Mouse (Mus musculus) gonadal fat pad, adult 2 months (tissue): ENCODE results near the gene Lhpp. TPM values are rescaled to one million over a fixed set of nuclear protein-coding genes. Genes with fewer than 3 reads are reported as not detected.
A peak's percentile ranks its signal among the peaks of the same experiment; 100 is the strongest.

Source experiments
- DNase-seq: peaks from one replicate; pipeline ENCODE4 v3.0.0-alpha.2; 2012; ENCODE audit warnings: low read depth
- polyA plus RNA-seq: library from polyadenylated mRNA; depleted of rRNA; stranded (reverse); fragments of >200 nt; gene quantifications from 2 replicates; pipeline ENCODE4 v1.2.3, GENCODE M21; 2012

Lhpp gene
- polyA plus RNA-seq, 1 experiment, result 22.1 TPM

DNA sequence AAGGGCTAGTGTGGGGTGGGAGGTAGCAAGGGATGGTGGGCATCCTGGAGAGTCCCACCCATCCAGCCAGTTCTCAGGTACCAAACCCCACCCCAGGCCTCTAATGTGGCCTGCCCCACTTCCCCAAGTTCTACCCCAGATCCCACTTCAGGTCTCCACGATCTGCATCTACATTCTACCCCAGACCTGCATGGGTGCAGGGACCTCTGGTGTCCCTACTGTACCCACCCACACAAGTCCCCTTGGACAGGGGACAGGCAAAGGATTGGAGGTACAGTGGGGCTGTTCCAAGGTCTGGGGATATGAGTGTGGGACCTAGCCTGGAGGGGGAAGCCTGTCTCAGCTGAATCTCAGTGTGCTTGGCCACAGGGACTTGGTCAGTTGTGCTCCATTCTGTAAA lies 71.4 kb downstream of the Lhpp start:
- DNase-seq, result no peak

GRCm38 (mm10) chr7:132682336-132682735 lies 71.9 kb downstream of the Lhpp start:
- no peak for DNase-seq

GRCm38 (mm10) chr7:132682901-132683300 lies 72.5 kb downstream of the Lhpp start:
- DNase-seq, result no peak

GRCm38 (mm10) chr7:132683923-132684322 lies 73.5 kb downstream of the Lhpp start:
- DNase-seq, result peak; percentile 82

DNA sequence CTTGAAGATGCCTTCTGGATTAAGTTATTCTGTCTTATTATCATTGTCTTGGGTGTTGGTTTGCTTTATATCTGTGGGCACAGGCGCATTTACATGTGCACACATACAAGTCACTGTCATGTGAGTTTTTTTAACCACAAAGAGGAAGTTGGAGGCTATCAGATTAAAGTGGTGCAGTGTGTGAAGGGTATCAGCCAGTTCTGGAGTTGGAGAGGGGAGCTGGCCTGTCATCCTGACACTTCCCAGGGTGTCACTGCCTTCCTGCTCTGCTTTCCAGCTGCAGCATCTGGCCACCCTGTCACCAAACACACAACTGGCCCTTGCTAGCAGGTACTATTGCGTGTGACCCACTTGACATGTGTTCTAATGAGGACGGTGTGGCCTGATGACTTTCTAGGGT lies 76.1 kb downstream of the Lhpp start:
- no peak for DNase-seq

DNA sequence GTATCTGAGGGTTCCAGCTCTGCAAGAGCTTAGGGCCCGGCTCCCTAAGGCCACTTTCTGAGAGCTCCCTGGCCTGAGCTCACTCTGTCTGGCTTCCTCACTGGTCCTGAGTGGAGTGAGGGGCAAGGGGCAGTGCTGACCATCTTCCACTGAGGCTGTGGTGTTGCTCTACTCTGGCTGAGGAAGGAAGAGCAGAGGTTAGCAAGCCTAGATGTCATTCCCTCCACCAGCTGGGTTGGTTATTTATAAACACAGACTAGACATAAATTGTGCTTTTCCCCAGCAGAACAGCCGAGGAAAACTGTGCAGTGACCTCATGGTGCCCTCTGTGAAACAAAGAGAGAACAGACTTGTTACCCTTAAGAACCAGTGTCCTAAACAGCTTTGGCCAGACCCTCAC lies 77.5 kb downstream of the Lhpp start:
- DNase-seq, result no peak

DNA sequence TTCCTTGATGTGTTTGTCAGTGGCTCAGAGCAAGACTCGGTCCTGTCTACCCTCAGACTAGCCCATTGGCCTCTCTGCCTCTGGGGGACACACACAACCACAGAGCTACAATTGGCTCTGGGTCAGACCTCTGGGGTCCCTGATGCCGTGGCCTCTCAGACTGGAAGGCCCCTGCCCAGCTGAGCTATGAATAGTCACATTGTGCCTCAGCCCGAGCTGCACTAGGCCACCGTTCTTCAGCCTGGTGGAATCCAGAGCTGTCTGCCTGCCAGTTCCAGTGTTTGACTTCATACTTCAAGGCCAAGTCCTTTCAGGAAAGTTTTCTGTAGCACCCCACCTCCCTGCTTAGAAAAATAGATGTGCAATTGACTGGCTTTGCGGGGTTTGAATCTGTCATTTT lies 78.3 kb downstream of the Lhpp start:
- no peak for DNase-seq

DNA sequence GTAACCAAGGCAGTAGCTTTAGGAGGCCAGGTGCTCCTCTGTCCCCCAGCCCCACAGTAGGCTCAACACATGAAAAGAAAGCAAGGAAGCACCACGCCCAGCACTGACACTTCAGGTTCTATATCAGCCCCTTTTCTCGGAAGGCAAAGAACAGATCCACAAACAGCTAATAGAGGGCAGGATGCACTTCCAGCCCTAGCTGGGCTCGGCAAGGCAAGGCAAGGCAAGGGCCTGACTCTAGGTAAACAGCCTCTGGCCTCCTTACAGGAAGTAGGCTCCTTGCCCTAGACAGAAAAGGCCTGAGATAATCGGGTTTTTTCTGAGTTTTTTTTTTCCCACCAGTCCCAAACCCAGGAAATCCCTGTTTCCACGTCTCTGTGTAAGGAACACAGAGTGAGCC lies 79.3 kb downstream of the Lhpp start:
- no peak for DNase-seq

GRCm38 (mm10) chr7:132690716-132691472 lies 80.5 kb downstream of the Lhpp start:
- no peak for DNase-seq

GRCm38 (mm10) chr7:132692719-132693118 lies 82.3 kb downstream of the Lhpp start:
- DNase-seq, result no peak

DNA sequence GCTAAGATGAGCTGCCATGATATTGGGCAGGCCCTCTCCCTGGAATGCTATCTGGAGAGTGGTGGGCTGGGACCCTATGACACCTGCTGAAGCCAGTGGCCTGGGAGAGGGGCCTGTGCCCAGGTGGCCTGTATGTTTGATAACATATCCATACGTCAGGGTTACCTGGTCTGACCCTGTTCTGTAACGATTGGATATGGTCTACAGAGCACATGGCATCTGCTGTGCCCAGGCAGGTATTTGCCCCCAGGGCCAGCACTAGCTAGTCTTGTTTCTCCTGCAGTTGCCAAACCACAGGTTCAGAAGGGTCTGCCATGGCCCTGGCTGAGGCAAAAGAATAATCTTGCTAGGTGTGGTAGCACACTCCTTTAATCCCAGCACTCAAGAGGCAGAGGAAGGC lies 83.1 kb downstream of the Lhpp start:
- DNase-seq, result no peak

DNA sequence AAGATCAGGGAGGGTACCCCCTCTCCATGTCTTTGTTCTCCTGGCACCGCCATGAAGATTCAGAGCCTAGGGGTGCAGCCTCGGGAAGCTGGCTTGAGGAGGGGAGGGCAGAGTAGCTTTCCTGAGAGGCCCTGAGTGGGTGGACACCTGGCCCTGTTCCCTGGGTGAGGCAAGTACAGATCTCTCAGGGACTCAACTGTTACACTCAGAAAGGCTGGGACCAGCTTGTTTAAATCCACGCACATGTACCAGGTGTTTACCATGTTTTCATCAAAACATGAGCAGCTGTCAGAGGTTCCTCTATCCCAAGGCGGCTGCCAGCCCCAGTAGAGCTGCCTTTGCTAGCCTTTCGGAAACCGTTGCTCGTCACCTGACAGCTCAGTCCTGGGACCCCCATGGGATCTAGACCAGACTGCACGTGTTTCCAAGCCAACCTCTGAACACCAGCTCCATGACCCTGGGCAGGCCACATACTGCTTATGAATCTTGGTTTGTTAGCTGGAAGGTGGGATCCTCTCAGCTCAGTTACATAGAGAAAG lies 86.9 kb downstream of the Lhpp start:
- no peak for DNase-seq

GRCm38 (mm10) chr7:132698737-132699136 lies 88.3 kb downstream of the Lhpp start:
- no peak for DNase-seq

DNA sequence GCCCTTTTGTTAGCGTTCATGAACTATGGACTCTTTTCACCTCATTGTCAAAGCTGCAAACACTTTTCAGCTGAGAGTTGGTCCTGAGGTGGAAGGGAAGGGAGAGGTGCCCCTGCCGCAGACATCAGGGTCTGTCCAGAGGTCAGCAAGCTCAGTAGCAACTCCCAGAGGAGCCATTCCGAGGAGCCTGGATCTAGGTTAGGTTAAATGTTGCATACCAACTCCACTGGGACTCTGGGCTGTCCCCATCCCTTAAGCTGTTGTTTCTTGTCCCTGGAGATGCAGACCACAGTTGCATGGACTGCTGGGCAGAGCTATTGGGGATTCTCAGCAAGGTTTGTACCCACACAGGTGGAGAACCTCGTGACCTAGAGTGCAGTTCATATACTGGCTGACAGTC lies 88.7 kb downstream of the Lhpp start:
- DNase-seq, result no peak

DNA sequence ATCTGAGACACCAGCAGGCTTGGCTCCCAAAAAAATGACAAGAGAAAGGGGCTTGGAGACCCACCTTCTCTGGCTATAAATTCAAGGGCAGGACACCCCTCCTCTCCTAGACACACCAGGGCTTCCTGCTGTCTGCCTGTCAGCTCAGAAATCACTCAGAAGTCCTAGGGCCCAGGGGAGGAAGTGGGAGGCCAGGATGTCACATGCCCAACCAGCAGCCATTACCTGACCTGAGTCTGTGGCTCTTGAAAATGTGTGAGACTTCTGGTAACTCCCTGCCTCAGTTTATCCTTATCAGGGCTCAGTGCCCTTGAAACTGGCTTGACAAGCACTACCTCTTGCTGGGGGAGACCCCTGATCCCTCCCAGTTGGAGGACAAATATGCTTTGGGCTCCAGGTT lies 89.2 kb downstream of the Lhpp start:
- DNase-seq, result no peak

- DNase-seq, result no peak
Observed at GRCm38 (mm10) chr7:132700107-132700506, 89.7 kb downstream of the Lhpp start.

DNA sequence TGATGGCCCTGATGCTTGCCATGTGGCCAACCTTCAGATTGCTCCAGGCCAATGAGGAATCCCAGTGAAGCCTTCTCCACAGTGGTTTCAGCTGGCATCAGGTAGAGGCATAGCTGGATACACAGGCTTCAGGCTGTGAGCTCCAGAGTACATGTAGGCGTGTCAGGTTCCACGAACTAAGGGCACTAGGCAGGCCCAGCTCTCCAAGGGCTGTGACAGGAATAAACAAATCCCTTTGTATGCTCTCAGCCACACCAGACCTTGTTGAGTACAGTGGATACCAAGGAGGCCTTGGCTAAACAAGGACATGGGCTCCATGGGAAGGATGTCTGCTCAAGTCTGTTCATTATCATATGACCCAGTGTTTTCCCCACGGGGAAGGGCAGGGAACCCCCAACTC lies 91.0 kb downstream of the Lhpp start:
- DNase-seq, result no peak

GRCm38 (mm10) chr7:132702024-132702423 lies 91.6 kb downstream of the Lhpp start:
- no peak for DNase-seq

GRCm38 (mm10) chr7:132702492-132703070 lies 92.1 kb downstream of the Lhpp start:
- DNase-seq, result no peak

GRCm38 (mm10) chr7:132703515-132704309 lies 93.3 kb downstream of the Lhpp start:
- no peak for DNase-seq

DNA sequence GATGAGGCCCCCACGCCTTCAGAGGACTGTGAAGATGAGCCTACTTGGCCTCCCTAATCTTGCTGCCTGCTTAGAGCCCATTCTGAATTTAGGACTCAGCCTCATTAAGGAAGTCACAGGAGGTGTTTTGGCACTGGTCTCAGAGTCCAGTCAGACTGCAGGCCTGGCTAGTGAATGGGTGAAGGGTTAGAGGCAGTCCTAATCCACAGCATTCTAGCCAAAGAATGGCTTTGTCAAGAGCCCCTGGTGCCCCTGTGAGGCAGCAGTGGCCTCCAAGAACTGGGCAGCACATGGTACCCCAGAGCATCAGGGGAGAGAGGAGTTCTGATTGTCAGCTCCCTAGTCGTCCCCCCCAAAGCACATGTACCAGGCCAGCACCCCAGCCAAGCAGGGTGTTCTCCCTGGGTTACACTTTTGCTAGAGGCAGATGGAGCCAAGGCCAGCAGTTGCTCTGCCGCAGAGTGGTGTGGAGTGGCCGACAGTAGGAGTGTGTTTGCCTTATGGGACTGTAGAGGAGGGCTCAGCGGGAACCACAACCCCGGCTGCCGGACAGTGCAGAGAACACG lies 94.0 kb downstream of the Lhpp start:
- DNase-seq, result no peak

GRCm38 (mm10) chr7:132705130-132705529 lies 94.7 kb downstream of the Lhpp start:
- no peak for DNase-seq
